In the genomic region with DNA sequence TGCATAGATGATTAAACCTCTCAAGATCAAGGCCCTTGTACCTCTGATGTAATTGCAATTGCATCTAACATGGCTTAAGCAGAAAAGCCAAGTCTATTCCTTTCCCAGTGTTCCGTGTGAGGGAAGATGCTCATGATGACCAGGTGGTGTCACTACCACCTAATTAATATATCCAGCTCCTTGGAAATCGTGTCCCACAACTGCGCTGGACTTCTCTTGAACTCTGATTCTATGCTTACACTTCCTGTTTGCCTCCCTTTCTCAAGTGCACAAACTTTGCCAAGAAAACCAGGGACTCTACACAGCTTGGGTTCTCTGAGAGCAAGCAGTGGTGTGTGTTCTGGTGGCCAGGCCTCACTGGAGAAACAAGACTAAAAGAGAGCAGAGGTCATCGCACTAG, we compare ENCODE assay signal across 8 mouse cellular contexts. TPM values are rescaled to one million over a fixed set of nuclear protein-coding genes. Genes with fewer than 3 reads are reported as not detected.
DNase-seq lines count a peak whose midpoint lies in the region; ATAC-seq lines count a peak whose summit lies in the region.

No protein-coding gene starts in this region.

- peak; percentile 26 to 29 for DNase-seq in right cerebral cortex, adult 2 months (ENCODE audit: low spot score in 2 of 2)
- DNase-seq in right cerebral cortex, postnatal 14 days: no peak
- peak; percentile 70 for DNase-seq in hindbrain, embryonic 14.5 days (ENCODE audit: low spot score)
- DNase-seq in lung, postnatal 10 days: peak; percentile 57
- DNase-seq in spleen, postnatal 36 days (ENCODE audit: low spot score in 2 of 2): no peak
- DNase-seq in frontal cortex, postnatal 10 days (ENCODE audit: low spot score in 2 of 2): no peak

- H3K4me1 ChIP-seq in forebrain, embryonic 16.5 days (replicated peaks; ENCODE audit: control insufficient read depth, insufficient read depth, low read length): peaks cover 4% of the 10 kb centered on the region; the same call in 1 of the 2 replicates
- peaks cover 3% of the 10 kb centered on the region; the same call in 1 of the 2 replicates for H3K4me1 ChIP-seq in forebrain, embryonic 15.5 days
- no peaks in the 10 kb centered on the region for H3K4me1 ChIP-seq in hindbrain, embryonic 14.5 days (replicated peaks; ENCODE audit: control insufficient read depth, insufficient read depth, low read length)

- WGBS in forebrain, embryonic 16.5 days: 37% methylated on average over 4 of the region's 4 CpGs
- 41% methylated on average over 4 of the region's 4 CpGs for WGBS in forebrain, embryonic 15.5 days
- 34% methylated on average over 4 of the region's 4 CpGs for WGBS in hindbrain, embryonic 14.5 days

- H3K27me3 ChIP-seq in forebrain, embryonic 16.5 days (replicated peaks; ENCODE audit: control insufficient read depth, insufficient read depth, low read length): no peaks in the 10 kb centered on the region
- H3K27me3 ChIP-seq in forebrain, embryonic 15.5 days: no peaks in the 10 kb centered on the region
- no peaks in the 10 kb centered on the region for H3K27me3 ChIP-seq in hindbrain, embryonic 14.5 days (ENCODE audit: control insufficient read depth, insufficient read depth, low read length)

- no peak overlapping the region for H3K9ac ChIP-seq in forebrain, embryonic 16.5 days (replicated peaks; ENCODE audit: low read depth, low read length)
- H3K9ac ChIP-seq in forebrain, embryonic 15.5 days (replicated peaks): no peak overlapping the region
- no peak overlapping the region for H3K9ac ChIP-seq in hindbrain, embryonic 14.5 days

- peak; percentile 73; the same call in 1 of the 2 replicates for ATAC-seq in forebrain, embryonic 16.5 days
- ATAC-seq in forebrain, embryonic 15.5 days (replicated peaks): no peak
- ATAC-seq in hindbrain, embryonic 14.5 days (ENCODE audit: low FRiP score): peak; percentile 68; the same call in 1 of the 2 replicates

- peaks cover 2% of the 10 kb centered on the region; the same call in 1 of the 2 replicates for H3K9me3 ChIP-seq in forebrain, embryonic 16.5 days (ENCODE audit: control insufficient read depth, low read length)
- no peaks in the 10 kb centered on the region for H3K9me3 ChIP-seq in forebrain, embryonic 15.5 days
- no peaks in the 10 kb centered on the region for H3K9me3 ChIP-seq in hindbrain, embryonic 14.5 days (ENCODE audit: control insufficient read depth, low read length)

- no peaks in the 10 kb centered on the region for H3K36me3 ChIP-seq in forebrain, embryonic 16.5 days (ENCODE audit: control insufficient read depth, insufficient read depth)
- no peaks in the 10 kb centered on the region for H3K36me3 ChIP-seq in forebrain, embryonic 15.5 days
- no peaks in the 10 kb centered on the region for H3K36me3 ChIP-seq in hindbrain, embryonic 14.5 days (replicated peaks; ENCODE audit: control insufficient read depth, insufficient read depth)

- H3K4me3 ChIP-seq in forebrain, embryonic 16.5 days (replicated peaks; ENCODE audit: low read length): no peak overlapping the region
- no peak overlapping the region for H3K4me3 ChIP-seq in forebrain, embryonic 15.5 days
- no peak overlapping the region for H3K4me3 ChIP-seq in hindbrain, embryonic 14.5 days (replicated peaks; ENCODE audit: low read length)

- H3K4me2 ChIP-seq in forebrain, embryonic 16.5 days (ENCODE audit: low read length): no peak overlapping the region
- H3K4me2 ChIP-seq in forebrain, embryonic 15.5 days (replicated peaks): no peak overlapping the region
- no peak overlapping the region for H3K4me2 ChIP-seq in hindbrain, embryonic 14.5 days (replicated peaks)

- H3K27ac ChIP-seq in forebrain, embryonic 16.5 days (ENCODE audit: low read length): no peak overlapping the region
- H3K27ac ChIP-seq in forebrain, embryonic 15.5 days (replicated peaks): no peak overlapping the region
- no peak overlapping the region for H3K27ac ChIP-seq in hindbrain, embryonic 14.5 days

RNA-seq across cellular contexts. Expression of a gene that starts 58.0 kb away (rescaled TPM):
- 37.5 and 44.7 TPM in 2 replicates for polyA plus RNA-seq in forebrain, embryonic 16.5 days (2015; fragmentation: Nextera tagmentation; extraction: Ambion mirVana)
- 34.1 TPM in 2 replicates for polyA plus RNA-seq in forebrain, embryonic 15.5 days (2015; fragmentation: Nextera tagmentation; extraction: Ambion mirVana)
- polyA plus RNA-seq in hindbrain, embryonic 14.5 days (2014; fragmentation: Nextera tagmentation; extraction: Ambion mirVana): 27.8 and 34.4 TPM in 2 replicates

Comparison
In these comparisons a context has a peak if more than half of its experiments do, and no peak if none do; other contexts are left out.
1. DNase-seq: peak in right cerebral cortex, adult 2 months (2 of 2), hindbrain, embryonic 14.5 days (single experiment) and lung, postnatal 10 days (single experiment); none in right cerebral cortex, postnatal 14 days (single experiment), spleen, postnatal 36 days (0 of 2) and frontal cortex, postnatal 10 days (0 of 2).